Mouse (Mus musculus) megakaryocyte-erythroid progenitor cell, adult 5-6 weeks (primary cell): ENCODE measurements around the gene Mical2. TPM values are rescaled to one million over a fixed set of nuclear protein-coding genes. Genes with fewer than 3 reads are reported as not detected.

Source experiments
- ATAC-seq: replicated peaks from 2 replicates; pipeline ENCODE4 v1.8.0; 2016; ENCODE audit warnings: mild to moderate bottlenecking, inconsistent platforms; ENCODE audit not compliant: severe bottlenecking, poor library complexity, low FRiP score, low TSS enrichment
- total RNA-seq, 2 experiments: library from RNA; stranded (forward) in 1 of 2; stranded (reverse) in 1 of 2; fragments of 200-1000, 215-1000 nt in 1 of 2; fragments of >200 nt in 1 of 2; fragmentation: Nextera tagmentation in 1 of 2; gene quantifications; 2 replicates each; pipeline ENCODE4 v1.2.3; 2014 to 2017

Gene Mical2
- total RNA-seq, 2 experiments from 2014 or later = 0.47 TPM; not detected in 1

DNA sequence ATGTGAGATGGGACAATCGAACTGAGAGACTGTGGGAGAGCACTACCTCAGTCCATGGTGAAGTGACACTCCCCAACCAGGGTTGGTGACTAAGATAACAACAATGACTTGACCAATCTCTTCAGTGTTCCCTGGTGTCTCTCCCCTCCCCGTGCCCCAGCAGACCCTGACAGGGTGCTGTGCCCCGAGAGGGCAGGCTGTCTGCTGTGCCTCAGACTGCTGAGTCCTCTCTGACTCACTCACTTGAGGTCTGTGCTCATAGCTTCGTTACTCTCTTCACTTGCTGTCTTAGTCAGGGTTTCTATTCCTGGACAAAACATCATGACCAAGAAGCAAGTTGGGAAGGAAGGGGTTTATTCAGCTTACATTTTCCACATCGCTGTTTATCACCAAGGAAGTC is 106.8 kb downstream of the Mical2 start:
- no peak for ATAC-seq

DNA sequence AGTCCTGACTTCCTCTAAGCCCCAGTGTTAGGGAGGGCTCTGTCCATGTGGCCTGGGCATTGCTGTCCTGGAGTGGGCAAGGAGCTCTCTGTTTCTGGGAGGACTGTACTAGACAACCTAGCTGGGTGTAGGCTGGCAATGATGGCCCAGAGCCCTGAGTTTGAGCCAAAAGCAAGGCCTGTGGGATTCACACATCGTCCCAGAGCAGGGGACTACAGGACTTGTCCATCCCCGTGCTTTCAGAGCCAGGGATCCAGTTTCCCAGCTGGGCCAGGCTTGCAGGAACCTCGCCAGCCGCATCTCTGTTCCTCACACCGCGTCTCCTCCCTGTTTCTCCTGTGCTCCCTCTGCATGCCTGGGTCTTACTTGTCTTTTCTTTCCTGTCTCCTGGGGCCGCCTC is 107.7 kb downstream of the Mical2 start:
- ATAC-seq = no peak

DNA sequence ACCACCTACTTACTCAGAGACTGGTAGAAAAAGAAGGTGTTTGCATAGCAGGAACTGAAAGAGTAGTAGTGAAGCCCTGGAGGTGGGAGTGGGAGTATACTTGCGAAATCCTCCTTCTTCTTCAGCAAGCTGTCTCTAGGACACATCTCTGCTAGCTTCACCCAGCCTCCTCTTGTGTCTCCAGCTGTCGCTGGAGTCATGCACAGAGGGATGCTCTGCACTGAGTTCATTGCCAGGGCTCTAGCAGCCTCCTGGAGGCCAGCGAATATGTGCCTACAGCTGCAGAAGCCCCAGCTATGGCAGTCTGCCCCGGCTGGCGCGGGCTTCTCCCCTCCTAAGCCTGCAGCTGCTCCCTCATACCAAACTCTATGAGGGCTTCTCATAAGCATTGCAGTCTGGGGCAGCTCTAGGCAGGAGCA is 110.6 kb downstream of the Mical2 start:
- ATAC-seq = no peak

DNA sequence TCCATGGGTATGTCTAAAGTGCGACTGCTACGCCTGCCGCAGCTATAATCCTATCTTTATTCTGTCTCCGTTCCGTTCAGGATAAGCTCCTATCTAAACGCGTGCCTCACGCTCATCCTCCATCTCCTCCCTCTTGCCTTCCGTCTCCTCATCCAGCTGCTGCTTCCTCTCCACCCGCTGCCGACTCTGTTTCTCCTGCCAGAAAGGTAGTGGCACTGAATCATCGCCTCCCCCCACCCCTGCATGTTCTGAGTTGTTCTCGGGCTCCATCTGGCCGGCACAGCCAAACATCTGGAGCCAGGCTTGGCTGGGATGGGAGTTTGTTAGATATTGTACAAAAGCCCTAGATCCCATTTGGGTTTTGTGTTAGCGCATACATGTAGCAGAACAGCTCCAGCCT is 111.1 kb downstream of the Mical2 start:
- no peak for ATAC-seq

DNA sequence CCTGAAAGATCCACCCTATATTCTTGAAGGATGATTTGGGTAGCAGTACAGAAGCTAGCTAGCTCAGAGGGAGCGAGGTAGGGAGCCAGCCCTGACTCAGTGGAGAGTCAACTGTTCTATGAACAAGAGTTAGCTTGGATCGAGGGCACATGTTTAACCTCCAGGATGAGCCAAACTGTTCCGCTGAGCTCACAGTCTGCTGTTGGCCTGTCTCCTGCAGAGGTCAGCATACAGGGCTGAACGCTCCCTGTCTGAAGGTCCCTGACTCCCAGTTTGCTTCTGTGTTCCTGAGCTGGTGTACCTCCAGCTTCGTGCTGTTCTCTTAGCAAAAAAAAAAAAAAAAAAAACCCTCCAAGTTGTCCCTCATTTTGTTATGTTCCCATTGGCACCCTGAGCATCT is 112.1 kb downstream of the Mical2 start:
- no peak for ATAC-seq

DNA sequence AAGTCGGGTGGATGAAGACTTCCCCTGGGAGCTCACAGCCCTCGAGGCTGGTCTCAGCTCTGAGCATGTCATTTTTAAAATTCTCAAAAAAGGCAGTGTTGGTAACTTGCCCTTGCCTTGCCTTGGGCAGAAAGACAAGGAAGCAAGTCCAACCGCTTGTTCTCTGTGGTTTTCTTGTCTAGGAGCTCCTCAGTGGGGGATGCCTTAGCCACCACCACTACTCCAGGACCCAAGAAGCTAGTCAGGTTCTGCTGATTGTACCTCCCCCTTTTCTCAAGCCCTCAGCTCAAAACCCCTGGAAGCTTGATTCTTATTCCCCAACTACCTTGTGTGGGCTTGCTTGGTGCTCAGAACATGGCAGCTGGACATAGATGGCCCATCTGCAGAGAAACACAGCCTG is 115.4 kb downstream of the Mical2 start:
- ATAC-seq = no peak

DNA sequence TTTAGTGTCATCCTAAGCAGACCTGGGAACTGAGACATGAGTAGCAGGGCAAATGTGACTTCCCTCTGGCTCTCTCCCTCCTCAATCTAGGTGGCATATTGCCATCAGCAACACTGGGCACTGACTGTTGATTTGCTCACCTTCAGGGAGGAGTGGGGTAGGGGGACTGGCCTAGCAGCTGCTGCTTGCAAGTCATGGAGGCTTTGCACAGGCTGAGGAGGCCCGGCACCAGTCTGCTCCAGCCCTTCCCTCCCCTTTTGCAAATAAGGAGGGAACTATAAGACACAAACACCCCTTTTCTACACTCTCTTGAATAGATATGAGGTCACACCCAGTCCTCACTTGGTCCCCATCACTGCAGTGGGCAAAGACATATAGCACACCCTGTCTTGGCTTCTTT is 120.0 kb downstream of the Mical2 start:
- no peak for ATAC-seq

DNA sequence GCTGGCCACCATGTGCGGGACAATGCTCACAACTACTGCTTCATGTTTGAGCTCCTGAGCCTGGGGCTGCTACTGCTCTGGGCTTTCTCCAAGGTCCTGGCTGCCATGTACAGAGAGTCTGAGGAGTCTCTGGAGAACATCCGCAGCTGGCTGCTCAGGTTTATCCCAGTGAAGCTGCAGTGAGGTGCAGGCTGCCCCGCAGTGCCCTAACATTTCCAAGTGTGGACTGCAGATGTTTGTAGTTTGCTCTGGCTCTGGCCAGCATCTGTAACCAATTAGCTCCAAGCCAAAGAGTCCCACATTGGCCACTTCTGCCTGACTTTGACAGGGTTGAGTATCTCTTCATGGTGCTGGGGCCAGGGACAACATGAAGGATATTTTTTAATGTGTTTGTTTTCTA is 125.9 kb downstream of the Mical2 start:
- no peak for ATAC-seq

DNA sequence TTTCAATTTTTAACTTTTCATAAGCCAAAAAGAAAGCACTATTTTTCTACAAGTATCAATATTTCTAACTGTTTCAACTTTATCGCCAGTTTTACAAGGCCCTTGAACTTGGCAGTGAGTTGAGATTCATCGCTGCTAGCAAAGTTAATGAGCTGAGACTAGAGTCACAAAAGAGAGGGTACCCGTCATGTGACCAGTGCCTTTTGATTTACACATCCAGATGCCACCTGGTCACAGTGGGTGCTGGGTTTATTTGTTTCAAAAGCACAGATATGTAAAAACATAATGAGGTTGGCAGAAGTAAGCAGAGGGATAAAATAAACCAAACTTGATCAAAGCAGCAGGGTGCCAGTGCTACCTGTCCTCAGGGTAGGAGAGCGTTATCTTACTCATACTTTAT is 126.3 kb downstream of the Mical2 start:
- ATAC-seq = no peak

DNA sequence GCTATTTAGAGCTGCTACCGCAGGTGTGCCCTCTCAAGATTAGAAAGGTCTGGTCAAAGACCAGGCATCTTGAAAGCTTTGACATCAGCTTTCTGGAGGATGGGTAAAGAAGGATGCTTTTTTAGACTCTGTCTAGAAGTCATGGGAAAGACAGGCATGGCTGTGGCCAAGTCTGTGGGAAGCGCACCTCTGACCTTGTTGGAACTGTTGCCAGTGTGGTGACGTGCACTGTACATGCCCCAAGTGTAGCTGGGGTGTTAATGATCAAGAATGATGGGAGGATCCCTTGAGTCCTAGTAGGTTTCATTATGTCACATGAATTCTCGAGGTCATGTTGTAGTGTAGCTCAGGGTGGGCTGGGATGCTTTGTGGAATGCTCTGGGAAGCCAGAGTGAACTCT is 127.4 kb downstream of the Mical2 start:
- no peak for ATAC-seq

DNA sequence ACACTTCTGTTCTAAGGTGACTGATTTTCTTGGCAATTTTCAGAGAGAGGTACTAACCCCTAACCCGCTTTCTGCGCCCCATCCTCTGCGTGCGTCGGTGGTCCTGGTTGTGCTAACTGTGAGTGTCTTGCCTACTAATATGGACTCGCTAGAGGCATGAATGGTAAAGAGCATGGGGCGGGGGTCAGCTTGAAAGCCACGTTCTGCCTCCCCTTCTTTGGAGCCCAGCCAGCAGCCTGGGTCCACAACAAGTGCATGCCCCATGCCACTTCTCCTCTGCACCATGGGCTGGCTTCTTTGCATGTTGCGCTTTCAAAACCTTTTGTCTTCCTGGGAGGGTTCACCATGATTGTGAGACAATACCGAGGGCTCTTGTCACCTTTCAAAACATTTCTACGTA is 128.3 kb downstream of the Mical2 start:
- no peak for ATAC-seq

DNA sequence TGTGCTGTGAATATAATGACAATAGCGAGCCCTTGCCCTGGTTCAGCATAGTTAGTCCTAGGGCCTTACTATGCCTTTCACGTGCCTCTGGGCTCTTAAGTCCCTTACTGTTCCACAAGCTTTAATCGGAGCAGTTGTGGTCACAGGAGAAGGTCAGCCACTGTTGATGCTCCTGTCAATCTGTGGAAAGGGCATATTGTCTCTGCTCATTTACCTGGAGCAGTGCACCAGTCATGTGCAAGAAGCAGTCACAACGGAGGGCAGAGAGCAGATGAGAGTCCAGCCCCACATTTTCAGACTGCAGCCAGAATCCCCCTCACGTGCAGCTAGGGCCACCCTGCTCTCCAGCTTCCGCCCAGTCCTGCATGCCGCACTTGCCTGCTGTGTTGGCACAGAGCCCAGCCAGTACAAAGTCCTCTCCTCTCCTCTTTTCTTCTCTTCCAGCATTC is 128.9 kb downstream of the Mical2 start:
- ATAC-seq = no peak

DNA sequence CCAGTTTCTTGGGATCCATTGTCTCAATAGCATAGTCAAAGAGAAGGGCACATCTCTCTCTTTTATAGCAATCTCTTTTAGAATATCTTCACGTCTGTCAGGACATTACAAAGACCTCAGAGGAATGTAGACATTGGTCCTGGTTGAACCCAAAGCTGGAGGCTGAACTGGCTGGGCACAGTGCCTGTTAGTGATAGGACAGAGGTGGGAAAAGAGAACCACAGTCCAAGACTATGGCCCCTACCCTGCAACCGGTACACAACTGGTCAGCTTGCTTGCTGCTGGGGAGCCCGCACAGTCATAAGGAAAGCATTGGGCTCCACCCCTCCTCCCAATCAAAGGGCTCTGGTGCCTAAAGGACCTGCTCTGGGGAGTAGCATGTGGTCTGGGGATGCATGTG is 133.9 kb downstream of the Mical2 start:
- no peak for ATAC-seq

DNA sequence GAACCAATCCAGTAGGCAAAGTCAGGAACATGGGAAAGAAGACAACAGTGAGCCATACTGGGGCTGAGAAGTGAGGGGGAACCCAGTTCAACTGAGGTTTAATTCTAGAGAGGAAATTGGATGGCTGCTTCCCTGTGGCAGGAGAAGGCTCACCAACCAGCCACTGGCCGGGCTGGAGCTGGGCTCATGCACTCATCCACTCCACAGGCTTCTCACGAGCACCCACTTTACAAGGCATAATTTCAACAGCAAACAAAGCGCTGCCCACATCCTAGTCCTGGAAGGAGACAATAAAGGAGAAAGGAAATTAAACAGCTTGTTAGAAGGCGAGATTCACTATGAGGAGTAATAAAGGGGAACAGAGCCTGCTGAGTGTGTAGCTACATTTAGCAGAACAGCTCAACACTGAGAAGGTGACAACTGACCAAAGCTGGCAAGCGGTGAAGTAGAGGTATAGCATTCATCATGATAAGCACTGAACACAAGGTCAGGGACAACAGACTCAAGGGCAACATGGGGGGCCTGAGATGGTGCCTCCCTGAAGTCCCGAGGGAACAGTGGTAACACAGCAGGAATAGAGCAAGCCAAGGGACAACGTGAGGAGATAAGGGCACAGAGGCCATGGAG is 137.0 kb downstream of the Mical2 start:
- no peak for ATAC-seq

DNA sequence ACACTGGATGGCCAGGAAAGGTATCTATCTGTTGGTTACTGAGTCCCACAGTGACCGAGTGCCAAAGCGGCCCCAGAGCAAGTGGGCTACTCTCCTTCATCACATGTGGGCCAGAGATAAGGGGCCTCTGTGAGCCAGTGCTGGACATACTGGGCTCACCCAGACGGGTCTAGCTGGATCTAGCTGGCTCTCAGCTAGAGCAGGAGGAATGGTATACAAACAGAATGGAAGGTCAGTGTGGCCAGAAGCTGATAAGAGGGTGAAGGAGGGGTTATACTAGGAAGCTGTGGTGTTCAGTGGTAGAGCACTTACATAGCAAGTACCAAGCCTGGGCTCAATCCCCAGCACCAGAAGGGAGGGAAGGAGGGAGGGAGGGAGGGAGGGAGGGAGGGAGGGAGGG is 140.2 kb downstream of the Mical2 start:
- ATAC-seq = no peak

DNA sequence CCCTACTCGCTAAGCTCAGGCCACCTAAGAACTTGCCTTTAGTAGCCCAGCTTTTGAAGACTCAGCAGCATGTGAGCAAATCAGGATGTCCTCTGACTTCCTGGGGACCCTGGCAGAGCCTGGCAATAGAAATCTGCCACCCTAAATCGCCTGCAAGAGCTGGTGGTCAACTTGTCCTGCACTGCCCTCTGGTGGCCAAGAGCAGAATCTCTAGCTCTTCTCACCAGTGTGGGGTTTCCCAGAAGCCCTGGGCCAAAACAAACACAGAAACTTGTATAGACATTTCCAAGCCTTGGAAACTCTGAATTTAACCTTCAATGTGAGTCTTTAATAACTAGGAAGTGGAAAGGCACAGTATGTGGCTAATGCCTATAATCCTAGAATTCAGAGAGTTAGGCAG is 143.4 kb downstream of the Mical2 start:
- peak; percentile 85 for ATAC-seq

DNA sequence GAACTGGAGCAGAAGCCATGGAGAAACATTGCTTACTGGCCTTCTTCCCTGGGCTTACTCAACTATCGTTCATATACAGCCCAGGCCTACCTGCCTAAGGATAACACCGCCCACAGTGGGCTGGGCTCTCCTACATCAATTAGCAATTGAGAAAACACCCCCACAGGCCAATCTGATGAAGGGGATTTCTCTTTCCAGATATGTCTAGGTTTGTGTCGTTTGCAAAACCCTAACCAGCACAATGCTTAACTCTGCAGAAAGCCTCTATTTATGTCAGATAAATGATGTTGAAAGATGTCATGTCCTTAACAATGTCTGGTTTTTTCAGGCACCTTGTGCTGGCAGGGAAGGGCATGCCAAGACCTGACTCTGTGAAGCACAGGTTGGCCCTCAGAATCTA is 144.3 kb downstream of the Mical2 start:
- no peak for ATAC-seq

DNA sequence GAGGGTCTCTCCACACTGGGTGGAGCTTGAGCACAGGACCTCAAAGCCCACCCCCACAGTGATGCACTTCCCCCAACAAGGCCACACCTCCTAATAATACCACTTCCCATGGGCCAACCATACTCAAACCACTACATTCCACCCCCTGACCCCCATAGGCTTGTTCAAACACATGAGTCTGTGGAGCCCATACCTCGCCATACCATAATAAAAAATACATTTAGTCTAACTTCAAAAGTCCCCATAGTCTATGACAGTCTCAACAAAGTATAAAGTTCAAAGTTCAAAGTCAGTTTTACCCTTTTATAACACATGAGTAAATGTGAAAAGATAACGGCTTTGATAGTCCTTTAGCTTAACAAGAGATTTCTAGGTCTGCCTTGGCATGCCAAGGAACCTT is 145.7 kb downstream of the Mical2 start:
- no peak for ATAC-seq

DNA sequence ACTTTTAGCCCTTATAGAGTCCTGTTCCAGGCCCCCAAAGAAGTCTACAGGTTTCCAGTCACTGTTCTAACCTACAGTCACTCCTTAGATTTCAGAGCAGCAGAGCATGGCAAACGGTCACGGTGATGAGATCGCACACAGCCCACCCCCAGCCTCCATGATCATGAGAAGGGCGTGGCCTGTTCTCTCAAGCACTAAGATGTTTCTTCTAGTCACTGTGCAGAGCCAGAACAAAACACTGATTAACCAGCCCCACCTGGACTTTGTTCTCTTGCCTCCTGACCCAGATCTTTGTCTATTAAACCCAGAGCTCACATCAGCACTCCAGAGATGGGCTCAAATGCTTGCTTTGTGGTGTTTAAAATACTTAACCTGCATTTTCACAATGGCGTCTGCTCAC is 148.4 kb downstream of the Mical2 start:
- no peak for ATAC-seq

DNA sequence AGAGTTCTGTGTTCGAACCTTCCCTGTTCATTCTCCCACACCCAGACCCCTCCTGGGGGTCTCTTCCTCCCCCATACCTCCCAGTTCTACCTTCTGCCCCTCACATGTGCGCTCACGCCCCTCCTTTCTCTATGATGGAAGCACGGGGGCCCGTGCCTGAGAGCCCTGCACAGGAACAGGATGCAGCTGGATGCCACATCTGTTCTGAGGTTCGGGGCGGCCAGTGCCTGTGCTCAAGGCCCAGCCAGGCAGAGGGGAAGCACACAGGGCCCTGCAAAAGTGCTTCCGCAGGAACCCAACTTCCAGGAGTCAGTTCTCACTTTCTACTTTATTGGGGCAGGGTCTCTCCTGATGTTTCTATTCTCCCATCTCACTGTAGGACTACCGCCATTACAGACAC is 149.4 kb downstream of the Mical2 start:
- no peak for ATAC-seq

DNA sequence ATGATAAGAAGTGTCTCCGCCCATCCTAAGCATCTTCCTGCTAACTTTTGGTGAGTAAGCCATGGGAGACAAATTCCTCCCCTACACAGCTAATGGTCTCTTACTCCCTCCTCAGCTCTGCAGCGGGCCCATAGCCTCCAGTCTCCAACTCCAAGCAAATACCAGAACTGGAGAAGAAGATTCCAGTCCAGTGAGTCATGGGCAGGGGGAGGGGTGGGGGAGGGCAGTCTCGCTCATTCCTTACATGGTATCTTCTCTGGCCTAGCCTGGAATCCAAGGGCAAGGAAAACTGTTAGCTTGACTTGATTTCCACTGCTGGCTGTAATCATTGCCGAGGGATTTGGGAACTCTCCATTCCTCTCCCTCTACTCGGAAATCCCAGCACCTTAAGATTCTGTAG is 150.2 kb downstream of the Mical2 start:
- no peak for ATAC-seq

DNA sequence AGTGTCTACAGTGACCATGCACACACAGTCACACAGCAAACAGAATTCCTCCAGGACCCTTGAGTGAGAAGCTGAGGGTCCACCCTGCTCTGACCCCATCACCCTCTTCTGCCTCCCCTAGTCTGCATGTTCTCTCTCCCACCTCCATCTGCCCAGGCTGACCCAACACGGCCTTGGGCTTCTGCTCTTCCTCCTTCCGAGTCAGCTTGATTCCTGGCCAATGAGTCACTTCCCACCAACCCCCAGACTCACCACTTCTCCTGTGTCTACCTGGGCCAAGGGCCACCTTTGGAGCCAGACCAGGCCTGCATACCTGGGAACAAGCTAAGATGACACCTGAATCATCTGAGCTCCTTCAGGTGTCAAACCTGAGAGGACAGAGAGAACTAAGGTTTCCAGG is 151.0 kb downstream of the Mical2 start:
- ATAC-seq = no peak
